Mouse (Mus musculus): ENCODE results near the gene Ubl7.
A peak's percentile ranks its signal among the peaks of the same experiment; 100 is the strongest.

The Ubl7 gene

GRCm38 (mm10) chr9:57948333-57948931 is 37.7 kb downstream of the Ubl7 start:
- no peak for DNase-seq (ENCODE audit: low spot score)

DNA sequence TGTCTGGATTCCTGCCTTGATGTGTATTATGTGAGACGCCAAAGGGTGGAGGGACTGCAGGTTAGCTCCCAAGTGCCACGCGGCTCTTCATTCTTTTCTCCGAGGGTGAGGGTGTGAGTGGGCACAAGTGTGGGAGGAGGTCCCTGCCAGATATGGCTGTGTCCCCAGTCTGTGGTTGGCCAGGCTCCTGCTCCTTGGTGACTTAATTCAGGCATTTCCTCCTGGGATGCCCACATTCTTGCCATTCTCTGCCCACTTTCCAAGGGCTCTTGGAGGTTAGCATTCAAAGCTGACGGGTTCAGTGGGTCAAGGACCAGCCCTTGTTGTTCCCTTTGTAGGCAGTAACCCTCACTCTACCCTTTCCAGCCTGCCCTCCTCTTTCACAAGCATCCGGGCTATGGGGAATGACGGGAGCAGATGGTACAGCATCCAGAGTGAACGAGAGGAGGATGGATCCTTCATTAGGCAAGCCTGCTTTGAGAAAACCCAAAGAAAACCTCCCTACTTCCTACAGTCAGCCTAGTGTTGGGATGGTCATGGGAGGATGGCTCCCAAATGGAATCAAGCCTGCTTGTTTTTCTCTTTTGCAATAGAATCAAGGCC is 38.4 kb downstream of the Ubl7 start:
- DNase-seq (ENCODE audit: low spot score), result no peak

DNA sequence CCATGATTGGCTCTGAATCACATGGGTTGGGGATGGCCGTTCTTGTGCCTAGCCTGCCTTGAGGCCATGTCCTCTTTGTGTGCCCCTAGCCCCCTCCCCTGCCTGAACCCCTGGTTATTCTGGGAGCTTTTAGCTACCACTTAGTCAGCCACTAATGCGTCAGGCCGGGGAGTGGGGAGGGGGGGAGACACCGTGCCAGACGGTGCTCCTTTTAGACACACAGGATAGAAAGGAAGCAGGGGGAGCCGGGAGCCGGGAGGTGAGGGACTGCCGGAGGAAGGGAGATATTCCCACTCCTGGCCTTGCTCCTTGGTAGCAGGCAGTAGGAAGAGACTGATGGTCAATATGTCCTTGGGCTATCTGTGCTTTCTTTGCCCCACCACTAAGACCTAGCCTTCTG is 39.1 kb downstream of the Ubl7 start:
- DNase-seq (ENCODE audit: low spot score), result no peak

DNA sequence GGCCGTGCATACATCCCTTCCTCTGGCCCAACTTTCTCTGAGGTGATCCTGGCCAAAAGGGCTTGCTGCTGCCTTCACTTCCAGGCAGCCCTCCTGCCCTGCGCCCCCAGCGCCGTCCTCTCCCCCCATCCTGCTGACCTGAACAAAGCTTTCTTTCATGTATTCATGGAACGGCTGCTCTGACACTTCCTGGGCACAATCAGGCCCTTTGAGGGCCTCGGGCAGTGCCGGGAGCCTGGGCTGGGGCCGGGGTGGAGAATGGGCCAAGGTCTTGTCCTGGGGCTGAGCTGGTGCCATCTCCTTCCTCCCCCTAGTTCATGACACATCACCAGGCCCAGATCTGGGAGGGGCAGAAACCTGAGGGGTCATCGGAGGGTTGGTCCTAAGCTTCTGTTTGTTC is 39.7 kb downstream of the Ubl7 start:
- DNase-seq (ENCODE audit: low spot score), result peak; percentile 71

DNA sequence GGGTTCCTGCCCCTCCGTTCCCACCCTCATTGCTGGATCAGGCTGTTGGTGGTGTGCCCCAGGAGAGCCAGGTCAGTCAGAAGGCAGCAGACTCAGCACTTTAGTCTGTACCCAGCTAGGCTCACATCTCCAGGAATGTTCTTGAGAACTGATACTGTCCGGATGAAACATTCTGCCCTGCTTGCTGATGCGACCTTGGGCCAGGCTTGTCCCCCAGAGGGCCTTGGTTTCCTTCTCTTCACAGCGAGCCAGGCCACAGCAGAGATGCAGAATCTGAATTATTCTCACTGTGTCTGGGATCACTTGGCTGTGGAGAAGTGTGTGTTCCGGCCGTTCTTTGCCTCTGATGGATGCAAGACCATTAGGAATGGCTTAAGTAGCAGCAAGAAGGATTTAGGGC is 41.2 kb downstream of the Ubl7 start:
- no peak for DNase-seq (ENCODE audit: low spot score)

DNA sequence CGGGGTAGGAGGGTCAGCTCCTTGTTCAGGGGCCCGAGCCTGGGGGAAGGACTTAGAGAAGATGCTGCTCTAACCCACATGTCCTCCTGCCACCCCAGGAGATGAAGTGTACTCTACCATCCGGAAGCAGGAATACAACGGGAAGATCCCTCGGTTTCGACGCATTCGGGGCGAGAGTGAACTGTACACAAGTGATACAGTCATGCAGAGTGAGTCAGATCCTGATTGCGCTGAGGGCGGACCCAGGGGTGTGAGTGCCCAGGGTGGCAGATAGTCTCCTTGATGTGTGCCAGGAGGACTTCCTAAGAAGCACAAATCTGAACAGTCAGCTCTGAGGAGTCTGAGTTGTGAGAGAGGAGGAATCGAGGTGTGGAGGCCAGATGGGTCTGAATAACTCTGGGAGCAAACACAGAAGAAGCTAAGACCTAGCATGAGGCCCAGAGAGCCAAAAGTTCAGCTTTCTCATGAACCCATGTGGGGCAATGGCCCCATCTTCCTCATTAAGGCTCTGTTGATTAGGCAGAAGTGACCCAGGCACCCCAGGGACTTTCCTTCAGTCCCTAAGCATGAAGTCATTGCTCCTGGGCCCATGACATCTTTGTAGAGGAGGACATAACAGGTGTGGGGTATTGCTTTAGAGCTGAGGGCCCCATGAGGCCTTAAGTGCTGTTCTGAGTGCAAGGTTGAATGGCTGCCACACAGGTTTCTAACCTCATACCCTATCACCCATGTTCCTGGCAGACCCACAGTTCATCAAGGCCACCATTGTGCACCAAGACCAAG is 44.4 kb downstream of the Ubl7 start:
- no peak for DNase-seq (ENCODE audit: low spot score)

DNA sequence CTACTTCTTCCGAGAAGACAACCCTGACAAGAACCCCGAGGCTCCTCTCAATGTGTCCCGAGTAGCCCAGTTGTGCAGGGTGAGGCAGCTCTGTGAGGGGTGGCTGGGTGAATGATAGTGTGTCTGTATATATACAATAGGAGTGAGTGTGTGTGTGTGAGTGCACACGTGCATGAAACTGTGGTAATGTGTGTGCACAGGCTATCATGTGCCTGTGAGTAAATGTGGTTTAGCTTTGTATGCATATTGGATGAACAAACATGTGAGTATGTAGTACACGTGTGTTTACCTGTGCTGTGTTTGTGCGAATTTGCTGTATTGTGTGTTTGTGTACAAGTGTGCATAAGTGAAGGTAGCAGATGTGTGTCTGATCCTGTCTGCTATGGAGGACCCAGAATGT is 45.0 kb downstream of the Ubl7 start:
- DNase-seq (ENCODE audit: low spot score), result no peak

DNA sequence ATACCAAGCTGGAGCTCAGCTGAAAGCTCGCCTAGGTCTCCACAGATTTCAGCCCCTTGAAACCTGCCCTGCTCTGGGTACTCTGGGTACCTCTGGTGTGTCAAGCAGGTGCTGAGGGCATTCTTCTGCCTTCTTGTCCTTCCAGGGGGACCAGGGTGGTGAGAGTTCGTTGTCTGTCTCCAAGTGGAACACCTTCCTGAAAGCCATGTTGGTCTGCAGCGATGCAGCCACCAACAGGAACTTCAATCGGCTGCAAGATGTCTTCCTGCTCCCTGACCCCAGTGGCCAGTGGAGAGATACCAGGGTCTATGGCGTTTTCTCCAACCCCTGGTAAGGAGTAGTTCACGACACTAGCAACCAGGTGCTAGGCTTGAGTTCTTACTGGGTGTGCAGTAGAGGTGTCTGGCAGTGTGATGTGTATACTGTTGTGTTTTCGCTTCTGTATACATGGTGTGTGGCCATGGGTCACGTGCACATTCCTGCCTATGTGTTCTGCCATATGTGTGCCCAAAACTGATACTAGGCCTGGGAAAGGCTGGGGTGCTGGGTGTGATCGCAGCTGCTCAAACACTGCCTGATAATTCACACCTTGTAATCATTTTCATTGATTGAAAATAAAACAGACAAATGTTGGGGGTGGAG is 45.5 kb downstream of the Ubl7 start:
- DNase-seq (ENCODE audit: low spot score), result no peak

DNA sequence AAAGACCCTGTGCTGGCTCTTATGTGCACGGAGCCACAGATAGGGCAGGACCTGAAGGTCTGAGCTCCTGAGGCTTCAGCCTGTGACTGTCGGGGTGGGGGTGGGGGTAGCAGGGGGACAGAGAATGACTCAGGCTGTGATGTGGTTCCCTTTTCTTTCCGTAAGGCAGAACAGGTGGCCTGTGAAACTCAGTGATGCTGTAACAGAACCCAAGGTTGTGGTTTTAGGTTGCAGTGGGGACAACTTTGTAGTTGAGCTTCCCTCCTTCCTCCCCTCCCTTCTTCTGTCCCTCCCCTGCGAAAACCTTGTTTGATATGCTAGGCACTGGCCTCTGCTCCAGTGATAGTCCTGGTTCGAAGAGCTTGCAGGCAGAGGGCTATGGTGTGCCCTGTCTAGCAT is 46.1 kb downstream of the Ubl7 start:
- DNase-seq (ENCODE audit: low spot score), result no peak

- DNase-seq (ENCODE audit: low spot score), result no peak
Observed at GRCm38 (mm10) chr9:57958615-57959014, 47.8 kb downstream of the Ubl7 start.

GRCm38 (mm10) chr9:57959399-57959798 is 48.6 kb downstream of the Ubl7 start:
- no peak for DNase-seq (ENCODE audit: low spot score)

- DNase-seq (ENCODE audit: low spot score), result no peak
Observed at GRCm38 (mm10) chr9:57959886-57960866, 49.4 kb downstream of the Ubl7 start.

GRCm38 (mm10) chr9:57961226-57961625 is 50.4 kb downstream of the Ubl7 start:
- no peak for DNase-seq (ENCODE audit: low spot score)

DNA sequence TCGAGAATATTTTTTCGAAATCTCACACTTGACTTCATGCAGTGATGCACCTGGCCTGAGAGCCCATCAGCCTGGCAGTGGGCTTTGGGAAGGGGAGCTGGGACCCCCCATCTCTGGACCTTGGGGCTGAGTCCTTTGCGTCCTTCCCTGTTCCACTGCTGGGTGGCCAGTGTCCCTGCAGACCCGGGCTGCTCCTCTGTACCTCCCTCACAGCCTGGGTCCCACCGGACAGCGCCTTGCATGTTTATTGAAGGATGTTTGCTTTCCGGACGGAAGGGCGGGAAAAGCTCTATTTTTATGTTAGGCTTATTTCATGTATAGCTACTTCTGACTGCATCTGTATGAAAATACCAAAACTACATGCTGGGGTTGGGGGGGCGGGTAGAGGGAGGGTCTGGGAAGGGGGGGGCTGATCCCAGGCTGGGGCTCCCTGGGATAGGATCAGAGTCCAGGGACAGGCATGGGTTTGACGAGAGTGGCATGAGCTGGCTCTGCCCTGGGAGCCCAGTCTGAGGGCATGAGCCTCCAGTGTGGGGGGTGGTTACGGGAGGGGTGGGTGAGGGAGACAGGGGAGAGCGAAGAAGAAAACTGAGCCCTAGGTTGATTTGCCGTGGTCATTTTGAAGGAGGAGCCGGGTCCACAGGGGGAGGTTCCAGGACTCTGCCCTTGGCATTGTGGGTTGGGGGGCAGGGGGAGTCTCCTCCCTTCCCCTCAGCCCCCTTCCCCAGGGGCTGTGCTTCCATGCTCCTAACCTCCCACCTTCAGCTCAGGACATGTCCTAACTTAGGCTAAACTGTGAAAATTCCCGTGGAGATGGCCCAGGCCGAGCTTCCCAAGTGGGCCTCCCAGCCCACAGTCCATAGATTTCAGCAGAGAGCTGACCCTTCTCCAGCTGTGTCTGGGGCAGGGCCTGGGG is 51.3 kb downstream of the Ubl7 start:
- DNase-seq (ENCODE audit: low spot score), result no peak

- no peak for DNase-seq (ENCODE audit: low spot score)
Observed at GRCm38 (mm10) chr9:57963249-57963997, 52.6 kb downstream of the Ubl7 start.

- DNase-seq (ENCODE audit: low spot score), result no peak
Observed at GRCm38 (mm10) chr9:57963998-57964395, 53.2 kb downstream of the Ubl7 start.

- no peak for DNase-seq (ENCODE audit: low spot score)
Observed at GRCm38 (mm10) chr9:57964528-57965250, 53.9 kb downstream of the Ubl7 start.

- DNase-seq (ENCODE audit: low spot score), result no peak
Observed at GRCm38 (mm10) chr9:57965281-57966185, 54.8 kb downstream of the Ubl7 start.

Data from testis, postnatal 14 days (tissue).